Mouse (Mus musculus): ENCODE data around the gene Ift172. TPM values are rescaled to one million over a fixed set of nuclear protein-coding genes. Genes with fewer than 3 reads are reported as not detected.
A peak's percentile ranks its signal among the peaks of the same experiment; 100 is the strongest.

Gene Ift172
- polyA plus RNA-seq, 1 experiment from 2014 or later: 45.7 TPM

DNA sequence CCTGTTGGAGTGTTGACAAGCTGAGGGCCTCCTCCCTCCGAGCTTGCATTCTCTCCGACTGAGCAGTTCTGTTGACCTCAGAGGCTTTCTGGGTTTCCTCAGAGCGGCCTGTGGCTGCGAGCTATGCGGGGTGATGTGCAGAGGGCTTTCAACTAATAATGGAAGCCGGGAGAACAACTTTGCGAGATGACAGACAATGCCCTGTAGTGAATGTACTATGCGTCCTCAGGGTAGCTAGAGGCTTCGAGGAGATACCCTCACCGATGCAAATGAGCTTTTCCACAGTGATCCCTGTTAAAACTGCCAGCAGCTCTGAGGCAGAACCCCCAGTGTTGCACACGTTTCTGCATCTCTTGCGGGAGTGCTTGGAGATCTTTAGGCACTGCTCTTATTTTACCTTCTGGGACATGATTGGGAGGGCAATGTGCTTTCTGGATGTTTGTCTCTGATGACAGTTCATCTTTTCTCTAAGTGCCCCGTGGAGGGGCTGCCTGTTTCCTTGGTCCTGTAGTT lies 49.3 kb downstream of the Ift172 start:
- ATAC-seq (ENCODE audit: insufficient number of reproducible peaks, low FRiP score, low TSS enrichment, low read depth) (no peak; the same call in 1 of the 2 replicates), DNase-seq (ENCODE audit: low spot score) (no peak)
- Histone ChIP-seq H3K9me3 (ENCODE audit: control insufficient read depth, low read length) (no peaks in the 10 kb centered on the region), H3K27me3 (ENCODE audit: control insufficient read depth, insufficient read depth, low read length) (no peaks in the 10 kb centered on the region), H3K4me3 (ENCODE audit: low read depth, low read length) (peak overlapping the region; percentile 96), H3K4me1 (ENCODE audit: control insufficient read depth, insufficient read depth, low read length) (peaks cover 5% of the 10 kb centered on the region; the same call in 1 of the 2 replicates), H3K36me3 (ENCODE audit: control insufficient read depth, insufficient read depth, low read length) (peaks cover 6% of the 10 kb centered on the region), H3K4me2 (ENCODE audit: low read depth, severe bottlenecking) (peak overlapping the region; percentile 69), H3K27ac (replicated peaks; ENCODE audit: low read depth, low read length) (no peak overlapping the region), H3K9ac (ENCODE audit: low read length) (peak overlapping the region; percentile 83)
- 2% methylated on average over 13 of the region's 13 CpGs for WGBS

DNA sequence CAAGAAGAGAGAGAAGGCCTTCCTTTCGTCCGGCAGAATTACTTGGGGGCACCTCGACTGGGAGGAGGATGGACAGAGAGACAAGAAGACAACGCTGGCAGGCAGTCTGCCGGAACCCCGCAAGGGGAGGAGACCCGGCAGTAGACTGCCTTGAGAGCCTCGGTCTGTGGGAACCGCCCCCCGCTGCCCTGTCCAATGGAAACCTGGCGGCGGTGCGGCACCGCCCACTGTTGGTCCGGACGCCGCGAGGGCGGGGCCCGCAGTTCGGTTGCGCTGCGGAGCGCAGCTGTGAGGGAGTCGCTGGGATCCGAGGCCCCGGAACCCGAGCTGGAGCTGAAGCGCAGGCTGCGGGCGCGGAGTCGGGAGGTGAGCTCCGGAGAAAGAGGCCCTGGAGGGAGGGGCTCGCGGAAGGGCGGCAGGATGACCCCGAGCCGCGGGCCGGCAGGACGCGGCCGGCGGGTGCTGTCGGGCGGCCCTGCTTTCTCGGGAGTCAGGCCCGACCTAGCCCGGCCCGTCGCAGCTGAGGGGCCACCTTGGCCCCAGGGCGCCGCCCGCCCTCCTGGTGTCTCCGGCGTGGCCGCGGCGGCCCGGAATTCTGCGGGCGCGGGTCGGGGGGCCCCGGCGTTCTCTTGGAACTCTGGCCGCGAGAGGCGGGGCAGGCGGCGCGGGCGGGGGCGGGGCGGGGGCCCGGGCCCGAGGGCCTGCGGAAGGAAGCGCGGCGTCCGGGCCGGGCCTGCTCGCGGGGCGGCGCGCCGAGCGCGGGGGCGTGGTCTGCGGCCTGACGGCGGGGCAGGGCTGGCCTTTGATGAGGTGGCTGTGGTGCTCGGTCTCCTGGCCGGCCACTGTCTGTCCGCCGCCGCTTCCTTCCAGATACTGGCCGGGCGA lies 50.0 kb downstream of the Ift172 start, which contains the start of the genes Nrbp1 and Gm9970:
TSS of gene Nrbp1 (plus strand) at position 228 of the 885 bp plus-strand sequence.
TSS of gene Gm9970 (minus strand) at position 596 of the 885 bp plus-strand sequence.
- peaks cover 2% of the 10 kb centered on the region; the same call in 1 of the 2 replicates for H3K36me3 ChIP-seq (ENCODE audit: control insufficient read depth, insufficient read depth, low read length)

DNA sequence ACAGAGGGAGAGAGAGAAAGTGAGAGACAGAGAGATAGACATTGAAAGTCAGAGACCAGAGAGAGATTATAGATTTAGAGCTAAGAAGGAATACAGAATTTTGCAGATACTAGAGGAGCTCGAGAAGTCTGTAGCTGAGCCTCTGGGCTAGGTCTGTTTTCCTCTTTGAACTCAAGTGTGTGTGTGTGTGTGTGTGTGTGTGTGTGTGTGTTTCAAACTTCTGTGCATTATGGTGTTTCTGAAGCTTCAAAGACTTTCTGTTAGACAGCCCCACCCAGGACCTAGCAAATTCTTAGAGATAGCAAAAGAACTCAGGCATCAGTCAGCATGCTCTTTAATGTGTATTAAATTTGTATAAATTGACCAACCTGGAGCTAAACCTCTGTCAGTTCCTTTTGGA lies 64.3 kb downstream of the Ift172 start:
- H3K9ac ChIP-seq (ENCODE audit: low read length): no peak overlapping the region
- DNase-seq (ENCODE audit: low spot score) (no peak), ATAC-seq (ENCODE audit: insufficient number of reproducible peaks, low FRiP score, low TSS enrichment, low read depth) (no peak)
- no peaks in the 10 kb centered on the region for H3K9me3 ChIP-seq (ENCODE audit: control insufficient read depth, low read length)
- 73% methylated on average over 1 of the region's 1 CpGs for WGBS
- H3K27ac ChIP-seq (replicated peaks; ENCODE audit: low read depth, low read length): no peak overlapping the region
- H3K36me3 ChIP-seq (ENCODE audit: control insufficient read depth, insufficient read depth, low read length): no peaks in the 10 kb centered on the region
- no peak overlapping the region for H3K4me2 ChIP-seq (ENCODE audit: low read depth, severe bottlenecking)
- H3K27me3 ChIP-seq (ENCODE audit: control insufficient read depth, insufficient read depth, low read length): no peaks in the 10 kb centered on the region
- no peak overlapping the region for H3K4me3 ChIP-seq (ENCODE audit: low read depth, low read length)
- H3K4me1 ChIP-seq (ENCODE audit: control insufficient read depth, insufficient read depth, low read length): no peaks in the 10 kb centered on the region

More for the DNA sequence above, 50.0 kb downstream of the Ift172 start, which contains the start of the genes Nrbp1 and Gm9970:
- DNase-seq (ENCODE audit: low spot score): peak; percentile 95
- Histone ChIP-seq H3K4me3 (ENCODE audit: low read depth, low read length) (peak within 1 kb of the TSS; percentile 96), H3K27ac (replicated peaks; ENCODE audit: low read depth, low read length) (peak within 1 kb of the TSS; percentile 95), H3K9me3 (ENCODE audit: control insufficient read depth, low read length) (no peaks in the 10 kb centered on the region), H3K9ac (ENCODE audit: low read length) (peak within 1 kb of the TSS; percentile 83), H3K4me2 (ENCODE audit: low read depth, severe bottlenecking) (peak within 1 kb of the TSS; percentile 69), H3K4me1 (ENCODE audit: control insufficient read depth, insufficient read depth, low read length) (peaks cover 5% of the 10 kb centered on the region; the same call in 1 of the 2 replicates), H3K27me3 (ENCODE audit: control insufficient read depth, insufficient read depth, low read length) (no peaks in the 10 kb centered on the region)
- under 1% methylated on average over 86 of the region's 103 CpGs for WGBS
- ATAC-seq (ENCODE audit: insufficient number of reproducible peaks, low FRiP score, low TSS enrichment, low read depth): peak; percentile 97

DNA sequence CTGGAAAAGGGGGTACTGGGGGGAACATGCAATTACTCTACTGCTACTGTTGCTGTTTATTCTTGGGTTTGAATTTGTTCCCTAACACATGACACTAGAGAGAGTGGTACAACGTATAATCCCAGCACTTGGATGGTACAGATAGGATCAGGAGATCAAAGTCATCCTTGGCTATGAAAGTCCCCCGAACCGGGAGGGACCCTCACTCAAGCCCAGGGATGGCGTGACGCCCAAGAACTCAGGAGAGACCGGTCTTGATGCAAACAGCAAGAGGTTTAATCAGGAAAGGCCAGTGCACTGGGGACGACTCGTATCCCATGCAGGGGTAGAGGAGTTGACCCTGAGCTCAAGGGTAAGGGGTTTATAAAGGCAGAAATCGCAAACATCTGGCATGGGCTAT lies 68.2 kb downstream of the Ift172 start:
- Histone ChIP-seq H3K27ac (replicated peaks; ENCODE audit: low read depth, low read length) (no peak overlapping the region), H3K9me3 (ENCODE audit: control insufficient read depth, low read length) (no peaks in the 10 kb centered on the region), H3K4me3 (ENCODE audit: low read depth, low read length) (no peak overlapping the region), H3K4me2 (ENCODE audit: low read depth, severe bottlenecking) (no peak overlapping the region), H3K27me3 (ENCODE audit: control insufficient read depth, insufficient read depth, low read length) (no peaks in the 10 kb centered on the region), H3K36me3 (ENCODE audit: control insufficient read depth, insufficient read depth, low read length) (no peaks in the 10 kb centered on the region), H3K4me1 (ENCODE audit: control insufficient read depth, insufficient read depth, low read length) (0 out of 2 replicates have a peak, but pooled peaks cover 3% of the 10 kb centered on the region), H3K9ac (ENCODE audit: low read length) (no peak overlapping the region)
- no peak for DNase-seq (ENCODE audit: low spot score)
- no peak for ATAC-seq (ENCODE audit: insufficient number of reproducible peaks, low FRiP score, low TSS enrichment, low read depth)
- WGBS: 90% methylated on average over 9 of the region's 9 CpGs

DNA sequence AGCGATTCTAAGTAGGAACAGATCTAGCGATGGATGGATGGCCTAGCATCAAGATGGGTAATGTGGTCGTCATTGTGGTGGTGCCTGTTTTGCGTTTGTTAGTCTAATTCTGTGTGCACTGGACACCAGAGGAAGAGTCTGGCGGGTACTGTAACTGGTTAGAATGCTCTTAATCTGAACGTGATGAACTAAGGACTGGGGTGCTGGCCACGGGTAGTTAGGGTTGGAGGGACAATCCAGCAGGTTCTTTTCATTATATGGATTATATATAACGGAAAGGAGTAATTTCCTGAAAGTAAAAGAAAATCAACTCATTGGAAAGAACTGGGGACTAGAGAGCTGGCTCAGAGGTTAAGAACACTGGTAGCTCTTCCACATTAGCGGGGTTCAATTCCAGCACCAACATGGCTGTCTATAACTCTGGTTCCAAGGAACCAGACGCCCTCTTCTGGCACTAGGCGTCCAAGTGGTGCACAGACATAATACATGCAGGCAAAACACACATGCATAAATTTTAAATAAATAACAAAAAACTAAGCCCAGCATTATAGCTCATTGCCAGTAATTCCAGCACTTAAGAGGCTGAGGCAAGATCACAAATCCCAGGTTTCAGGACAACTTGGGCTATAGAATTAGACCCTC lies 69.5 kb downstream of the Ift172 start:
- DNase-seq (ENCODE audit: low spot score) (peak; percentile 66), ATAC-seq (ENCODE audit: insufficient number of reproducible peaks, low FRiP score, low TSS enrichment, low read depth) (no peak)
- Histone ChIP-seq H3K4me3 (ENCODE audit: low read depth, low read length) (peak overlapping the region; percentile 98), H3K4me1 (ENCODE audit: control insufficient read depth, insufficient read depth, low read length) (0 out of 2 replicates have a peak, but pooled peaks cover 3% of the 10 kb centered on the region), H3K9me3 (ENCODE audit: control insufficient read depth, low read length) (no peaks in the 10 kb centered on the region), H3K27ac (replicated peaks; ENCODE audit: low read depth, low read length) (peak overlapping the region; percentile 85), H3K36me3 (ENCODE audit: control insufficient read depth, insufficient read depth, low read length) (0 out of 2 replicates have a peak, but pooled peaks cover 2% of the 10 kb centered on the region), H3K4me2 (ENCODE audit: low read depth, severe bottlenecking) (peak overlapping the region; percentile 82), H3K9ac (ENCODE audit: low read length) (peak overlapping the region; percentile 93), H3K27me3 (ENCODE audit: control insufficient read depth, insufficient read depth, low read length) (no peaks in the 10 kb centered on the region)
- WGBS: 12% methylated on average over 11 of the region's 11 CpGs

DNA sequence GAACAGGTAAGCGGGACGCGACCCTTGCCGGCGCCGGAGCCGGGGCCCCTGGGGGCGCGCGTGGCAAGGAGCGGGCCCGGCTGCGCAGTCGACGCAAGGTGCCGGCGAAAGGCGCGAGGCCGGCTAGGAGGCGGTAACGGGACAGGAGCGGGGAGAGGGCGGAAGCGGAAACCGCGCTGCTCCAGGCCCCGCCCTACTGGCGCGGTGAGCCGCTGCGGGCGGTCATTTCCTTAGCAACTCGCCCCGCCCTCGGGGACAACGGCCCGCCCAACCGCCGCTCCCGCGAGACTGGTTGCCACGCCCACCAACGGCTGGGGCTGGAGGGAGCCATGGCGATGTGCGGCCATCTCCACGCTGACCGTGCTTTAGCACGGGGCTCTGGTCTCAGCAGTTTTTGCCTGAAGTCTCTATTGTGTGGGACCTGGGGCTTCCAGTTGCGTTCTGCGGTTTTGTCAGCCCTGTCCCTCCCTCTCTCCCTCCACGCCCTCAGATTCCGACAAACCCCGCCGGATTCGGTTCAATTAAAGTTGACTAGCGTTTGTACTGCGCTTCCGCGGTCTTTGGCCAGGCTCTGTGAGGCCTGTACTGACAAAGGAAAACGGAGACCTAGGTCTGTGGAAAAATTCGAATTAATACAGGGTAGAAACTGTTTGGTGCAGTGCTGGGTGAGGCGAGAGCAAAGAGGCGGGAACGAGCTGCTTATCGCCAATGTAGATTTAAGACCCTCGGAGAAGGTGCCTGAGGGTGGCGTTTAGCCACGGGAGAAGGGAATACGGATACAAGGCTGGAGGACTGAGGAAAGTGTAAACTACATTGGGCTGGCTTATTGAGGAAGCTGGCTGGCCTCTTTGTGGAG lies 70.2 kb downstream of the Ift172 start, which contains the start of gene Ppm1g:
TSS of gene Ppm1g (minus strand) at position 240 of the 856 bp plus-strand sequence.
- DNase-seq (ENCODE audit: low spot score) (peak; percentile 99), ATAC-seq (ENCODE audit: insufficient number of reproducible peaks, low FRiP score, low TSS enrichment, low read depth) (peak; percentile 95)
- Histone ChIP-seq H3K27me3 (ENCODE audit: control insufficient read depth, insufficient read depth, low read length) (no peaks in the 10 kb centered on the region), H3K36me3 (ENCODE audit: control insufficient read depth, insufficient read depth, low read length) (0 out of 2 replicates have a peak, but pooled peaks cover 2% of the 10 kb centered on the region), H3K4me3 (ENCODE audit: low read depth, low read length) (peak within 1 kb of the TSS; percentile 98), H3K9me3 (ENCODE audit: control insufficient read depth, low read length) (no peaks in the 10 kb centered on the region), H3K4me1 (ENCODE audit: control insufficient read depth, insufficient read depth, low read length) (0 out of 2 replicates have a peak, but pooled peaks cover 3% of the 10 kb centered on the region), H3K27ac (replicated peaks; ENCODE audit: low read depth, low read length) (peak within 1 kb of the TSS; percentile 85), H3K9ac (ENCODE audit: low read length) (peak within 1 kb of the TSS; percentile 93), H3K4me2 (ENCODE audit: low read depth, severe bottlenecking) (peak within 1 kb of the TSS; percentile 82)
- WGBS: under 1% methylated on average over 65 of the region's 70 CpGs

GRCm38 (mm10) chr5:31219911-31220447 lies 70.9 kb downstream of the Ift172 start:
- Histone ChIP-seq H3K27ac (replicated peaks; ENCODE audit: low read depth, low read length) (peak overlapping the region; percentile 85), H3K4me1 (ENCODE audit: control insufficient read depth, insufficient read depth, low read length) (0 out of 2 replicates have a peak, but pooled peaks cover 3% of the 10 kb centered on the region)

More at GRCm38 (mm10) chr5:31219911-31220447, 70.9 kb downstream of the Ift172 start:
- H3K4me3 ChIP-seq (ENCODE audit: low read depth, low read length): peak overlapping the region; percentile 98
- H3K9me3 ChIP-seq (ENCODE audit: control insufficient read depth, low read length): no peaks in the 10 kb centered on the region
- peak overlapping the region; percentile 93 for H3K9ac ChIP-seq (ENCODE audit: low read length)
- H3K27me3 ChIP-seq (ENCODE audit: control insufficient read depth, insufficient read depth, low read length): no peaks in the 10 kb centered on the region
- H3K4me2 ChIP-seq (ENCODE audit: low read depth, severe bottlenecking): peak overlapping the region; percentile 82
- WGBS: under 1% methylated on average over 40 of the region's 40 CpGs
- 0 out of 2 replicates have a peak, but pooled peaks cover 2% of the 10 kb centered on the region for H3K36me3 ChIP-seq (ENCODE audit: control insufficient read depth, insufficient read depth, low read length)
- ATAC-seq (ENCODE audit: insufficient number of reproducible peaks, low FRiP score, low TSS enrichment, low read depth): peak; percentile 78
- peak; percentile 72 for DNase-seq (ENCODE audit: low spot score)

Measured in limb, embryonic 11.5 days (tissue).